Mouse (Mus musculus) forebrain, embryonic 10.5 days (tissue): ENCODE data around the gene Kdr. TPM values are rescaled to one million over a fixed set of nuclear protein-coding genes. Genes with fewer than 3 reads are reported as not detected.
A peak's percentile ranks its signal among the peaks of the same experiment; 100 is the strongest.
"Not testable (repeated sequence)": the region's sequence is repeated elsewhere in the genome, so short reads cannot be mapped to it uniquely, and the experiment has no call there.

Experiments
- DNase-seq: peaks from one replicate; pipeline ENCODE4 v3.0.0-alpha.2; 2017; ENCODE audit warnings: low spot score; ENCODE audit errors: extremely low spot score
- H3K27ac ChIP-seq: fragments of 300-500 bp; sonication (generic); 2 replicates; pipeline ENCODE4 v1.5.1; 2016; ENCODE audit warnings: mild to moderate bottlenecking
- H3K27me3 ChIP-seq: fragments of 300-500 bp; sonication (generic); 2 replicates; pipeline ENCODE4 v1.6.1; 2016; ENCODE audit warnings: mild to moderate bottlenecking; ENCODE audit not compliant: poor library complexity, severe bottlenecking
- H3K36me3 ChIP-seq: fragments of 300-500 bp; sonication (generic); replicated peaks from 2 replicates; pipeline ENCODE4 v1.6.1; 2016; ENCODE audit warnings: mild to moderate bottlenecking, moderate library complexity
- H3K4me1 ChIP-seq: fragments of 300-500 bp; sonication (generic); 2 replicates; pipeline ENCODE4 v1.6.1; 2016
- H3K4me3 ChIP-seq: fragments of 300-500 bp; sonication (generic); 2 replicates; pipeline ENCODE4 v1.5.1; 2016; ENCODE audit warnings: mild to moderate bottlenecking, moderate library complexity
- H3K9me3 ChIP-seq: fragments of 300-500 bp; sonication (generic); 2 replicates; pipeline ENCODE4 v1.6.1; 2016; ENCODE audit warnings: mild to moderate bottlenecking, moderate library complexity
- WGBS: fragments of 180-500 bp; shearing (Covaris S2); methylation state at CpG from one replicate; pipeline ENCODE4 v1.1.7; 2016; 5-methylcytosine and 5-hydroxymethylcytosine counted together
- polyA plus RNA-seq: library from polyadenylated mRNA; unstranded; fragments of >200 nt; fragmentation: Nextera tagmentation; extraction: Ambion mirVana; gene quantifications from 2 replicates; pipeline ENCODE4 v1.2.1, GENCODE M21; 2016

Kdr gene
- polyA plus RNA-seq, 1 experiment from 2014 or later: 24.3 TPM

- Histone ChIP-seq H3K9me3 (no peaks in the 10 kb centered on the region), H3K27me3 (no peaks in the 10 kb centered on the region; the same call in 1 of the 2 replicates), H3K4me1 (peaks cover 6% of the 10 kb centered on the region), H3K4me3 (no peak overlapping the region), H3K27ac (no peak overlapping the region), H3K36me3 (no peaks in the 10 kb centered on the region)
- WGBS: 62% methylated on average over 3 of the region's 3 CpGs
- DNase-seq: no peak
Measured at GRCm38 (mm10) chr5:75954218-75954617, 24.0 kb downstream of the Kdr start.

- Histone ChIP-seq H3K4me1 (peaks cover 6% of the 10 kb centered on the region), H3K27me3 (no peaks in the 10 kb centered on the region; the same call in 1 of the 2 replicates), H3K36me3 (no peaks in the 10 kb centered on the region), H3K9me3 (no peaks in the 10 kb centered on the region), H3K4me3 (no peak overlapping the region), H3K27ac (no peak overlapping the region)
- DNase-seq: no peak
- WGBS: 76% methylated on average over 8 of the region's 8 CpGs
Measured at GRCm38 (mm10) chr5:75952131-75952795, 26.0 kb downstream of the Kdr start.

- DNase-seq: no peak
- WGBS: 31% methylated on average over 2 of the region's 2 CpGs
Measured at GRCm38 (mm10) chr5:75950866-75951265, 27.4 kb downstream of the Kdr start.

GRCm38 (mm10) chr5:75945394-75945793 lies 32.9 kb downstream of the Kdr start:
- WGBS: 80% methylated on average over 4 of the region's 4 CpGs
- Histone ChIP-seq H3K36me3 (no peaks in the 10 kb centered on the region), H3K4me3 (no peak overlapping the region), H3K27me3 (no peaks in the 10 kb centered on the region), H3K27ac (0 out of 2 replicates have a peak overlapping the region, but pooled peaks have one; percentile 20), H3K4me1 (peaks cover 18% of the 10 kb centered on the region), H3K9me3 (no peaks in the 10 kb centered on the region)
- no peak for DNase-seq

More at GRCm38 (mm10) chr5:75950866-75951265, 27.4 kb downstream of the Kdr start:
- Histone ChIP-seq H3K27ac (no peak overlapping the region), H3K4me3 (no peak overlapping the region), H3K36me3 (no peaks in the 10 kb centered on the region), H3K27me3 (no peaks in the 10 kb centered on the region; the same call in 1 of the 2 replicates), H3K9me3 (no peaks in the 10 kb centered on the region), H3K4me1 (peaks cover 6% of the 10 kb centered on the region)

GRCm38 (mm10) chr5:75943301-75943700 lies 35.0 kb downstream of the Kdr start:
- DNase-seq: no peak
- H3K4me1 ChIP-seq: peaks cover 28% of the 10 kb centered on the region
- H3K9me3 ChIP-seq: no peaks in the 10 kb centered on the region
- no peaks in the 10 kb centered on the region for H3K27me3 ChIP-seq
- no peak overlapping the region for H3K4me3 ChIP-seq
- 93% methylated on average over 6 of the region's 6 CpGs for WGBS
- no peaks in the 10 kb centered on the region for H3K36me3 ChIP-seq
- H3K27ac ChIP-seq: no peak overlapping the region

- Histone ChIP-seq H3K9me3 (no peaks in the 10 kb centered on the region), H3K4me3 (no peak overlapping the region), H3K27me3 (no peaks in the 10 kb centered on the region), H3K4me1 (peaks cover 28% of the 10 kb centered on the region), H3K36me3 (no peaks in the 10 kb centered on the region), H3K27ac (peak overlapping the region; percentile 73)
- DNase-seq: peak; percentile 27
- 54% methylated on average over 11 of the region's 11 CpGs for WGBS
Measured at GRCm38 (mm10) chr5:75941775-75942580, 36.3 kb downstream of the Kdr start.

GRCm38 (mm10) chr5:75939144-75939732 lies 39.0 kb downstream of the Kdr start:
- no peaks in the 10 kb centered on the region for H3K9me3 ChIP-seq
- no peak for DNase-seq
- WGBS: 80% methylated on average over 8 of the region's 8 CpGs
- no peaks in the 10 kb centered on the region for H3K36me3 ChIP-seq
- H3K27ac ChIP-seq: no peak overlapping the region
- no peaks in the 10 kb centered on the region for H3K27me3 ChIP-seq
- peaks cover 28% of the 10 kb centered on the region for H3K4me1 ChIP-seq
- no peak overlapping the region for H3K4me3 ChIP-seq

GRCm38 (mm10) chr5:75938012-75938411 lies 40.2 kb downstream of the Kdr start:
- no peak overlapping the region for H3K4me3 ChIP-seq
- H3K9me3 ChIP-seq: no peaks in the 10 kb centered on the region
- H3K27ac ChIP-seq: no peak overlapping the region
- DNase-seq: no peak
- H3K27me3 ChIP-seq: no peaks in the 10 kb centered on the region
- peaks cover 28% of the 10 kb centered on the region for H3K4me1 ChIP-seq
- no peaks in the 10 kb centered on the region for H3K36me3 ChIP-seq
- WGBS: 88% methylated on average over 4 of the region's 4 CpGs

- Histone ChIP-seq H3K4me1 (peaks cover 16% of the 10 kb centered on the region), H3K27ac (no peak overlapping the region), H3K4me3 (no peak overlapping the region), H3K9me3 (no peaks in the 10 kb centered on the region), H3K27me3 (no peaks in the 10 kb centered on the region), H3K36me3 (no peaks in the 10 kb centered on the region)
- DNase-seq: no peak
- 90% methylated on average over 6 of the region's 6 CpGs for WGBS
Measured at GRCm38 (mm10) chr5:75936223-75936622, 42.0 kb downstream of the Kdr start.

- Histone ChIP-seq H3K36me3 (no peaks in the 10 kb centered on the region), H3K4me1 (peaks cover 10% of the 10 kb centered on the region), H3K27ac (no peak overlapping the region), H3K27me3 (no peaks in the 10 kb centered on the region), H3K4me3 (no peak overlapping the region), H3K9me3 (no peaks in the 10 kb centered on the region)
- 93% methylated on average over 8 of the region's 8 CpGs for WGBS
- no peak for DNase-seq
Measured at GRCm38 (mm10) chr5:75935225-75935624, 43.0 kb downstream of the Kdr start.

- peaks cover under 1% of the 10 kb centered on the region for H3K4me1 ChIP-seq
- no peaks in the 10 kb centered on the region for H3K27me3 ChIP-seq
- no peak for DNase-seq
- no peak overlapping the region for H3K4me3 ChIP-seq
- H3K9me3 ChIP-seq: no peaks in the 10 kb centered on the region
- no peaks in the 10 kb centered on the region for H3K36me3 ChIP-seq
- 86% methylated on average over 10 of the region's 10 CpGs for WGBS
- no peak overlapping the region for H3K27ac ChIP-seq
Measured at GRCm38 (mm10) chr5:75934201-75934600, 44.1 kb downstream of the Kdr start.

- 87% methylated on average over 20 of the region's 20 CpGs for WGBS
- Histone ChIP-seq H3K9me3 (no peaks in the 10 kb centered on the region), H3K4me1 (no peaks in the 10 kb centered on the region), H3K4me3 (no peak overlapping the region), H3K36me3 (no peaks in the 10 kb centered on the region), H3K27me3 (no peaks in the 10 kb centered on the region), H3K27ac (no peak overlapping the region)
- DNase-seq: no peak
Measured at GRCm38 (mm10) chr5:75933521-75934044, 44.7 kb downstream of the Kdr start.

GRCm38 (mm10) chr5:75931458-75931857 lies 46.8 kb downstream of the Kdr start:
- H3K9me3 ChIP-seq, H3K4me3 ChIP-seq, H3K27me3 ChIP-seq, H3K4me1 ChIP-seq, DNase-seq, H3K27ac ChIP-seq, H3K36me3 ChIP-seq: not testable (repeated sequence)
- WGBS: 89% methylated on average over 4 of the region's 4 CpGs
